Mouse (Mus musculus) MEL (cell line): ENCODE results near the gene Osbpl10.

Experiments used
- CTCF ChIP-seq, 3 experiments: IDR thresholded peaks in 2 of 3; conservative IDR thresholded peaks in 1 of 3; 2 replicates each; pipeline ENCODE4 v1.5.1; 2011 to 2012; ENCODE audit warnings: low read length in 3 of 3, low read depth in 2 of 3, mild to moderate bottlenecking in 2 of 3, improper control_type of control experiment in 1 of 3, inconsistent platforms in 1 of 3, mixed read lengths in 1 of 3, moderate library complexity in 1 of 3; ENCODE audit not compliant: control insufficient read depth in 1 of 3, insufficient read depth in 1 of 3, poor library complexity in 1 of 3, severe bottlenecking in 1 of 3
- ELF1 ChIP-seq: IDR thresholded peaks from 2 replicates; pipeline ENCODE4 v1.6.1; 2014; ENCODE audit warnings: low read depth, mild to moderate bottlenecking, inconsistent platforms, low read length, improper control_type of control experiment, moderate library complexity
- EP300 ChIP-seq, 2 experiments: IDR thresholded peaks; 2 replicates each; pipeline ENCODE4 v1.6.1; 2011; ENCODE audit warnings: improper control_type of control experiment in 2 of 2, low read length in 2 of 2, low read depth in 1 of 2, mild to moderate bottlenecking in 1 of 2
- KAT2A ChIP-seq: conservative IDR thresholded peaks from 2 replicates; pipeline ENCODE4 v1.6.1; 2012; ENCODE audit warnings: low read depth, low read length, improper control_type of control experiment, inconsistent platforms
- MEF2A ChIP-seq: IDR thresholded peaks from 2 replicates; pipeline ENCODE4 v1.6.1; 2014; ENCODE audit warnings: low read depth, mild to moderate bottlenecking, inconsistent platforms, low read length, improper control_type of control experiment; ENCODE audit not compliant: poor library complexity, insufficient replicate concordance, severe bottlenecking; ENCODE audit errors: extremely low read depth
- MXI1 ChIP-seq: IDR thresholded peaks from 2 replicates; pipeline ENCODE4 v1.6.1; 2011; ENCODE audit warnings: mild to moderate bottlenecking, low read depth, low read length, improper control_type of control experiment
- POLR2A ChIP-seq, 2 experiments: IDR thresholded peaks; 2 replicates each; pipeline ENCODE4 v1.6.1; 2011 to 2012; ENCODE audit warnings: low read length in 2 of 2, mild to moderate bottlenecking in 2 of 2, control low read depth in 1 of 2, improper control_type of control experiment in 1 of 2, low read depth in 1 of 2, moderate library complexity in 1 of 2; ENCODE audit not compliant: control insufficient read depth in 1 of 2, insufficient read depth in 1 of 2, poor library complexity in 1 of 2
- SMC3 ChIP-seq: IDR thresholded peaks from 2 replicates; pipeline ENCODE4 v1.6.1; 2011; ENCODE audit warnings: low read depth, low read length, improper control_type of control experiment

- TF ChIP-seq CTCF (IDR thresholded peaks at IDR 0.05 in 2 of 3, conservative IDR thresholded peaks at IDR 0.05 in 1 of 3; ENCODE audit: control insufficient read depth in 1 of 3, insufficient read depth in 1 of 3, low read depth in 2 of 3, low read length in 3 of 3, poor library complexity in 1 of 3, severe bottlenecking in 1 of 3) = no peak
- no peak for TF ChIP-seq POLR2A (IDR thresholded peaks at IDR 0.05; ENCODE audit: control insufficient read depth in 1 of 2, insufficient read depth in 1 of 2, low read depth in 1 of 2, low read length in 2 of 2, poor library complexity in 1 of 2)
- no peak for TF ChIP-seq SMC3
- TF ChIP-seq EP300 (IDR thresholded peaks at IDR 0.05; ENCODE audit: low read depth in 1 of 2, low read length in 2 of 2) = no peak
- no peak for TF ChIP-seq KAT2A
- TF ChIP-seq ELF1 = no peak
- TF ChIP-seq MXI1 = no peak
- TF ChIP-seq MEF2A = no peak
Observed at GRCm38 (mm10) chr9:114960043-114960789, 18.2 kb upstream of the Osbpl10 start.
